8 mouse cellular contexts compared by ENCODE assay signal in genomic region chr2:149422564-149422963, GRCm38 (mm10). TPM values are rescaled to one million over a fixed set of nuclear protein-coding genes. Genes with fewer than 3 reads are reported as not detected.
A peak's percentile ranks its signal among the peaks of the same experiment; 100 is the strongest.
DNase-seq lines count a peak whose midpoint lies in the region; ATAC-seq lines count a peak whose summit lies in the region.

No protein-coding gene starts in this region.

- ATAC-seq in liver, embryonic 11.5 days (replicated peaks; ENCODE audit: low FRiP score): no peak
- peak; percentile 75 for ATAC-seq in forebrain, embryonic 15.5 days (replicated peaks)
- peak; percentile 32; the same call in 1 of the 2 replicates for ATAC-seq in neural tube, embryonic 13.5 days (ENCODE audit: low read depth)

- H3K4me1 ChIP-seq in liver, embryonic 11.5 days (replicated peaks; ENCODE audit: control insufficient read depth, insufficient read depth, low read length): no peaks in the 10 kb centered on the region
- H3K4me1 ChIP-seq in forebrain, embryonic 15.5 days: no peaks in the 10 kb centered on the region
- H3K4me1 ChIP-seq in neural tube, embryonic 13.5 days (replicated peaks): no peaks in the 10 kb centered on the region

- H3K9me3 ChIP-seq in liver, embryonic 11.5 days (ENCODE audit: control insufficient read depth, low read length): no peaks in the 10 kb centered on the region
- no peaks in the 10 kb centered on the region for H3K9me3 ChIP-seq in forebrain, embryonic 15.5 days
- H3K9me3 ChIP-seq in neural tube, embryonic 13.5 days: no peaks in the 10 kb centered on the region

- H3K27me3 ChIP-seq in liver, embryonic 11.5 days (replicated peaks; ENCODE audit: control insufficient read depth, insufficient read depth, low read length): no peaks in the 10 kb centered on the region
- H3K27me3 ChIP-seq in forebrain, embryonic 15.5 days: no peaks in the 10 kb centered on the region
- H3K27me3 ChIP-seq in neural tube, embryonic 13.5 days: no peaks in the 10 kb centered on the region

- peak; percentile 2 for DNase-seq in liver
- DNase-seq in liver, embryonic 11.5 days (ENCODE audit: low spot score): no peak
- peak; percentile 34 for DNase-seq in brain, embryonic 18.5 days (ENCODE audit: low read depth, low spot score)
- peak; percentile 11 for DNase-seq in layer of hippocampus, adult 9-10 months (ENCODE audit: low spot score)
- no peak for DNase-seq in thymus, postnatal 25 days
- DNase-seq in ovary, postnatal 10 days (ENCODE audit: low spot score): no peak

- H3K4me2 ChIP-seq in liver, embryonic 11.5 days: no peak overlapping the region
- H3K4me2 ChIP-seq in forebrain, embryonic 15.5 days (replicated peaks): no peak overlapping the region
- no peak overlapping the region for H3K4me2 ChIP-seq in neural tube, embryonic 13.5 days

- no peak overlapping the region for H3K9ac ChIP-seq in liver, embryonic 11.5 days (ENCODE audit: low read depth, low read length)
- no peak overlapping the region for H3K9ac ChIP-seq in forebrain, embryonic 15.5 days (replicated peaks)
- no peak overlapping the region for H3K9ac ChIP-seq in neural tube, embryonic 13.5 days

- no peak overlapping the region for H3K27ac ChIP-seq in liver, embryonic 11.5 days (ENCODE audit: low read depth, low read length)
- no peak overlapping the region for H3K27ac ChIP-seq in forebrain, embryonic 15.5 days (replicated peaks)
- H3K27ac ChIP-seq in neural tube, embryonic 13.5 days (replicated peaks): no peak overlapping the region

- no peak overlapping the region for H3K4me3 ChIP-seq in liver, embryonic 11.5 days (ENCODE audit: low read depth, low read length)
- H3K4me3 ChIP-seq in forebrain, embryonic 15.5 days: no peak overlapping the region
- H3K4me3 ChIP-seq in neural tube, embryonic 13.5 days: no peak overlapping the region

- H3K36me3 ChIP-seq in liver, embryonic 11.5 days (ENCODE audit: control insufficient read depth, insufficient read depth, low read length): no peaks in the 10 kb centered on the region
- H3K36me3 ChIP-seq in forebrain, embryonic 15.5 days: no peaks in the 10 kb centered on the region
- no peaks in the 10 kb centered on the region for H3K36me3 ChIP-seq in neural tube, embryonic 13.5 days

- 20% methylated on average over 3 of the region's 4 CpGs for WGBS in liver, embryonic 11.5 days
- WGBS in forebrain, embryonic 15.5 days: 28% methylated on average over 3 of the region's 4 CpGs
- WGBS in neural tube, embryonic 13.5 days: 31% methylated on average over 3 of the region's 4 CpGs

RNA-seq across cellular contexts. Expression of gene Cst10, which starts 17.7 kb away (rescaled TPM):
- polyA plus RNA-seq in liver, embryonic 11.5 days (2014; fragmentation: Nextera tagmentation; extraction: Ambion mirVana): not detected in 2 replicates
- polyA plus RNA-seq in forebrain, embryonic 15.5 days (2015; fragmentation: Nextera tagmentation; extraction: Ambion mirVana): not detected in 2 replicates
- polyA plus RNA-seq in neural tube, embryonic 13.5 days (2015; fragmentation: Nextera tagmentation; extraction: Ambion mirVana): not detected in 2 replicates

Comparison
In these comparisons a context has a peak if more than half of its experiments do, and no peak if none do; other contexts are left out.
1. DNase-seq: peak in liver (single experiment), brain, embryonic 18.5 days (single experiment) and layer of hippocampus, adult 9-10 months (single experiment); none in liver, embryonic 11.5 days (single experiment), thymus, postnatal 25 days (single experiment) and ovary, postnatal 10 days (single experiment).